8 mouse cellular contexts compared by ENCODE assay signal in genomic region chr17:57010911-57011235, GRCm38 (mm10). TPM values are rescaled to one million over a fixed set of nuclear protein-coding genes. Genes with fewer than 3 reads are reported as not detected.
DNase-seq lines count a peak whose midpoint lies in the region; ATAC-seq and TF ChIP-seq lines count a peak whose summit lies in the region.

No protein-coding gene starts in this region.

- H3K27ac ChIP-seq in heart, embryonic 10.5 days = peak overlapping the region; percentile 90
- H3K27ac ChIP-seq in ES-Bruce4 (ENCODE audit: insufficient read depth, low read length) (peak overlapping the region; percentile 42), macrophage (peak overlapping the region; percentile 73)
- H3K27ac ChIP-seq in forebrain, embryonic 16.5 days (ENCODE audit: low read length) = peak overlapping the region; percentile 81

- peak overlapping the region; percentile 88 for H3K4me3 ChIP-seq in heart, embryonic 10.5 days
- H3K4me3 ChIP-seq in ES-Bruce4 (ENCODE audit: low read depth, low read length) (peak overlapping the region; percentile 93), macrophage (ENCODE audit: inconsistent target) (peak overlapping the region; percentile 100)
- H3K4me3 ChIP-seq in forebrain, embryonic 16.5 days (replicated peaks; ENCODE audit: low read length) = peak overlapping the region; percentile 79

- 0% methylated on average over 19 of the region's 19 CpGs for WGBS in heart, embryonic 10.5 days
- WGBS in forebrain, embryonic 16.5 days = under 1% methylated on average over 19 of the region's 19 CpGs
- 4% methylated on average over 19 of the region's 19 CpGs for WGBS in macrophage (ENCODE audit: missing documents)

- H3K4me1 ChIP-seq in heart, embryonic 10.5 days = peaks cover 20% of the 10 kb centered on the region
- H3K4me1 ChIP-seq in ES-Bruce4 (ENCODE audit: control insufficient read depth, insufficient read depth, low read length) = peaks cover 2% of the 10 kb centered on the region
- peaks cover 14% of the 10 kb centered on the region for H3K4me1 ChIP-seq in forebrain, embryonic 16.5 days (replicated peaks; ENCODE audit: control insufficient read depth, insufficient read depth, low read length)

- H3K79me2 ChIP-seq in macrophage (ENCODE audit: inconsistent target) = peaks cover 20% of the 10 kb centered on the region

- ATAC-seq in forebrain, embryonic 16.5 days = peak; percentile 49

- peak overlapping the region; percentile 87 for H3K9ac ChIP-seq in ES-Bruce4 (ENCODE audit: low read depth, poor library complexity, severe bottlenecking)
- H3K9ac ChIP-seq in forebrain, embryonic 16.5 days (replicated peaks; ENCODE audit: low read depth, low read length) = peak overlapping the region; percentile 64

- TF ChIP-seq EP300 in ES-Bruce4 (IDR thresholded peaks at IDR 0.05; ENCODE audit: insufficient read depth, low read depth, low read length) = no peak

- intact Hi-C loops in heart, postnatal 25 days (cut with DNase I) = loop anchor here (2.0 kb wide), 1 partner anchor 14 kb away; the partner anchor contains the start of gene Alkbh7

- H3K4me2 ChIP-seq in forebrain, embryonic 16.5 days (ENCODE audit: low read length) = peak overlapping the region; percentile 92

- no peak for TF ChIP-seq CTCF in ES-Bruce4 (IDR thresholded peaks at IDR 0.05; ENCODE audit: low read depth, low read length)

- no peaks in the 10 kb centered on the region for H3K27me3 ChIP-seq in heart, embryonic 10.5 days (ENCODE audit: insufficient read depth, poor library complexity, severe bottlenecking)
- no peaks in the 10 kb centered on the region for H3K27me3 ChIP-seq in ES-Bruce4 (ENCODE audit: control insufficient read depth, insufficient read depth, low read length, poor library complexity, severe bottlenecking)
- H3K27me3 ChIP-seq in forebrain, embryonic 16.5 days (replicated peaks; ENCODE audit: control insufficient read depth, insufficient read depth, low read length) = no peaks in the 10 kb centered on the region

- no peak for TF ChIP-seq POLR2A in ES-Bruce4 (IDR thresholded peaks at IDR 0.05; ENCODE audit: insufficient read depth, low read length)

- H3K9me3 ChIP-seq in heart, embryonic 10.5 days = no peaks in the 10 kb centered on the region
- H3K9me3 ChIP-seq in ES-Bruce4 (replicated peaks; ENCODE audit: control insufficient read depth, insufficient read depth, low read length, poor library complexity, severe bottlenecking) = no peaks in the 10 kb centered on the region
- no peaks in the 10 kb centered on the region for H3K9me3 ChIP-seq in forebrain, embryonic 16.5 days (ENCODE audit: control insufficient read depth, low read length)

- peaks cover 36% of the 10 kb centered on the region for H3K36me3 ChIP-seq in heart, embryonic 10.5 days
- H3K36me3 ChIP-seq in ES-Bruce4 (ENCODE audit: control insufficient read depth, insufficient read depth, low read length, poor library complexity, severe bottlenecking) (0 out of 2 replicates have a peak, but pooled peaks cover 4% of the 10 kb centered on the region), macrophage (ENCODE audit: inconsistent target) (peaks cover 20% of the 10 kb centered on the region)
- H3K36me3 ChIP-seq in forebrain, embryonic 16.5 days (ENCODE audit: control insufficient read depth, insufficient read depth) = peaks cover 17% of the 10 kb centered on the region

- no peak for DNase-seq in heart, embryonic 10.5 days (ENCODE audit: low spot score)
- DNase-seq in heart, postnatal 25 days (ENCODE audit: low spot score) = no peak
- no peak for DNase-seq in right cerebral cortex, postnatal 36 days (ENCODE audit: low spot score in 2 of 2)
- DNase-seq in kidney, adult 8-10 months = no peak
- DNase-seq in right cerebral cortex, postnatal 10 days (ENCODE audit: low spot score in 2 of 2) = no peak

RNA-seq across cellular contexts. Expression of gene Gtf2f1, which starts 0.2 kb away (rescaled TPM):
- polyA plus RNA-seq in heart, embryonic 10.5 days (2016; fragmentation: Nextera tagmentation; extraction: Ambion mirVana) = 39.4 and 56.0 TPM in 2 replicates
- total RNA-seq in heart, postnatal 25 days (2021) = 10 to 100 TPM; 20.4 to 22.7 TPM
- 70.2 and 74.1 TPM in 2 replicates for polyA plus RNA-seq in ES-Bruce4 (2011; ENCODE audit: insufficient read depth, insufficient read length, low read depth, missing spikeins)
- polyA plus RNA-seq in forebrain, embryonic 16.5 days (2015; fragmentation: Nextera tagmentation; extraction: Ambion mirVana) = 84.3 and 90.1 TPM in 2 replicates
- 100 to 1,000 TPM in 8 of 26 experiments, 10 to 100 TPM in 18; 60.9 to 228 (median 74.7) TPM for total RNA-seq in macrophage (2018; cell fraction: chromatin; rRNA removed)
- total RNA-seq in macrophage (2018; cell fraction: cytosol; rRNA removed) = 10 to 100 TPM; 51.6 to 83.7 (median 61.4) TPM
- 100 to 1,000 TPM in 2 of 26 experiments, 10 to 100 TPM in 24; 40.4 to 118 (median 50.7) TPM for total RNA-seq in macrophage (2018; cell fraction: nucleus; rRNA removed)
- polyA plus RNA-seq in macrophage (2018) = 63.3 to 154 TPM (median 75.9 TPM) in 3 replicates

RNA-seq across cellular contexts. Expression of gene Gm17949, which starts 0.4 kb away (rescaled TPM):
- 0.12 and 0.36 TPM in 2 replicates for polyA plus RNA-seq in heart, embryonic 10.5 days (2016; fragmentation: Nextera tagmentation; extraction: Ambion mirVana)
- total RNA-seq in heart, postnatal 25 days (2021) = not detected
- polyA plus RNA-seq in ES-Bruce4 (2011; ENCODE audit: insufficient read depth, insufficient read length, low read depth, missing spikeins) (0.56 TPM in 1 of 2 replicates, not detected in the other), macrophage (2018) (not detected in 3 replicates)
- polyA plus RNA-seq in forebrain, embryonic 16.5 days (2015; fragmentation: Nextera tagmentation; extraction: Ambion mirVana) = 0.47 and 0.83 TPM in 2 replicates
- total RNA-seq in macrophage (2018; cell fraction: chromatin; rRNA removed) = 1 to 10 TPM in 1 of 26 experiments, under 1 TPM in 5, not detected in 20; 0.55 to 1.0 (median 0.83) TPM
- under 1 TPM in 2 of 26 experiments, not detected in 24; 0.14 TPM for total RNA-seq in macrophage (2018; cell fraction: cytosol; rRNA removed)
- 1 to 10 TPM in 1 of 26 experiments, under 1 TPM in 6, not detected in 19; 0.40 to 1.6 (median 0.63) TPM for total RNA-seq in macrophage (2018; cell fraction: nucleus; rRNA removed)

RNA-seq across cellular contexts. Expression of gene Pspn, which starts 11.1 kb away (rescaled TPM):
- 0.53 TPM in 1 of 2 replicates, not detected in the other for polyA plus RNA-seq in heart, embryonic 10.5 days (2016; fragmentation: Nextera tagmentation; extraction: Ambion mirVana)
- not detected for total RNA-seq in heart, postnatal 25 days (2021)
- polyA plus RNA-seq in ES-Bruce4 (2011; ENCODE audit: insufficient read depth, insufficient read length, low read depth, missing spikeins) (not detected in 2 replicates), macrophage (2018) (not detected in 3 replicates)
- 0.60 and 1.0 TPM in 2 replicates for polyA plus RNA-seq in forebrain, embryonic 16.5 days (2015; fragmentation: Nextera tagmentation; extraction: Ambion mirVana)
- total RNA-seq in macrophage (2018; cell fraction: chromatin; rRNA removed) = not detected
- not detected for total RNA-seq in macrophage (2018; cell fraction: cytosol; rRNA removed)
- total RNA-seq in macrophage (2018; cell fraction: nucleus; rRNA removed) = not detected

RNA-seq across cellular contexts. Expression of gene Alkbh7, which starts 13.7 kb away (rescaled TPM):
- polyA plus RNA-seq in heart, embryonic 10.5 days (2016; fragmentation: Nextera tagmentation; extraction: Ambion mirVana) = 49.6 and 59.7 TPM in 2 replicates
- total RNA-seq in heart, postnatal 25 days (2021) = 10 to 100 TPM; 65.4 to 77.8 TPM
- polyA plus RNA-seq in ES-Bruce4 (2011; ENCODE audit: insufficient read depth, insufficient read length, low read depth, missing spikeins) = 16.0 and 21.3 TPM in 2 replicates
- polyA plus RNA-seq in forebrain, embryonic 16.5 days (2015; fragmentation: Nextera tagmentation; extraction: Ambion mirVana) = 40.1 and 45.8 TPM in 2 replicates
- 1 to 10 TPM in 20 of 26 experiments, under 1 TPM in 1, not detected in 5; 0.96 to 6.6 (median 3.0) TPM for total RNA-seq in macrophage (2018; cell fraction: chromatin; rRNA removed)
- total RNA-seq in macrophage (2018; cell fraction: cytosol; rRNA removed) = 10 to 100 TPM; 10.8 to 19.7 (median 14.4) TPM
- 10 to 100 TPM in 1 of 26 experiments, 1 to 10 TPM in 25; 1.4 to 12.8 (median 4.0) TPM for total RNA-seq in macrophage (2018; cell fraction: nucleus; rRNA removed)
- 3.6 to 20.7 TPM (median 11.8 TPM) in 3 replicates for polyA plus RNA-seq in macrophage (2018)

RNA-seq across cellular contexts. Expression of gene Khsrp, which starts 20.4 kb away (rescaled TPM):
- 30.1 and 31.3 TPM in 2 replicates for polyA plus RNA-seq in heart, embryonic 10.5 days (2016; fragmentation: Nextera tagmentation; extraction: Ambion mirVana)
- 10 to 100 TPM; 44.8 to 44.9 TPM for total RNA-seq in heart, postnatal 25 days (2021)
- 166 and 176 TPM in 2 replicates for polyA plus RNA-seq in ES-Bruce4 (2011; ENCODE audit: insufficient read depth, insufficient read length, low read depth, missing spikeins)
- polyA plus RNA-seq in forebrain, embryonic 16.5 days (2015; fragmentation: Nextera tagmentation; extraction: Ambion mirVana) = 29.6 and 30.8 TPM in 2 replicates
- 100 to 1,000 TPM in 1 of 26 experiments, 10 to 100 TPM in 25; 28.4 to 113 (median 60.5) TPM for total RNA-seq in macrophage (2018; cell fraction: chromatin; rRNA removed)
- 10 to 100 TPM; 48.3 to 86.0 (median 70.0) TPM for total RNA-seq in macrophage (2018; cell fraction: cytosol; rRNA removed)
- 100 to 1,000 TPM in 2 of 26 experiments, 10 to 100 TPM in 24; 47.3 to 117 (median 71.4) TPM for total RNA-seq in macrophage (2018; cell fraction: nucleus; rRNA removed)
- polyA plus RNA-seq in macrophage (2018) = 33.8 to 48.2 TPM (median 45.0 TPM) in 3 replicates
